Mouse (Mus musculus) cerebellum, adult 18-20 months (tissue): ENCODE data around the gene Zfp36l1.

ENCODE experiments used
- DNase-seq, 2 experiments: peaks; one replicate each; pipeline ENCODE4 v3.0.0; 2021

Gene Zfp36l1

DNA sequence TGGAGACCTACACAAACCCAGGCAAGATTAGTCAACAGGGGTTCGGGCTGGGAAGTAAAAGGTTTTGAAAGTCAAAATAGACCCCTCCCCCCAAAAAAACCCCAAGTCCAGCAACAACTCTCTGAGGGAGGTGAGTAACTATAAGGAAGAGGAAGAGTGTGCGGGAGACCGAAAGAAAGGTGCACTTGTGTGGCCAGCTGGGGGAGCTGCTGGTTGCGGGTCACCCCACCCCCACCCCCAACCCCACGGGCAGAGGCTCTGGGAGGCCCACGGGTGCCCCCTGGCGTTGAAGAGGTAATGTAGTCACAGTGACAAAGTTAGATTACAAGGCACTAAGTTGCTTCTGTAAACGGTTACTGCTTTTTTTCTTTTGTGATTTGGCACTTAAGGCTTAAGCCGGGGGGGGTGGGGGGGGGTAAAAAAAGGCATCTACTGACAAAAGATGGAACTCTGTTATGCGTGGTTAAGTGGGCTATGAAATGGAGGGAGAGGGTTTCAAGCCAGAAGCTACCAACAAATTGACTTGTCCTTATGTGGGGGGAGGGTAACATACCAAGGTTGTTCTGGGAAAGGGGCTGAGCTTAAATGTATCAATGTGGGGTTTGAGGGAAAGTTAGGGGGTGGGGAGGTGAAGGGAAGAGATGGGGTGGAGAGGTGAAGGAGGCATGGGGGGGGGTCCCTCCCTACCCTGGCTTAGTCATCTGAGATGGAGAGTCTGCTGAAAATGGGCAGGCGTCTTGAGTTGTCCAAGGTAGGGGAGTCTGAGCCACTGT, 3.7 kb downstream of the Zfp36l1 start:
- DNase-seq = peak; percentile 67 to 78

DNA sequence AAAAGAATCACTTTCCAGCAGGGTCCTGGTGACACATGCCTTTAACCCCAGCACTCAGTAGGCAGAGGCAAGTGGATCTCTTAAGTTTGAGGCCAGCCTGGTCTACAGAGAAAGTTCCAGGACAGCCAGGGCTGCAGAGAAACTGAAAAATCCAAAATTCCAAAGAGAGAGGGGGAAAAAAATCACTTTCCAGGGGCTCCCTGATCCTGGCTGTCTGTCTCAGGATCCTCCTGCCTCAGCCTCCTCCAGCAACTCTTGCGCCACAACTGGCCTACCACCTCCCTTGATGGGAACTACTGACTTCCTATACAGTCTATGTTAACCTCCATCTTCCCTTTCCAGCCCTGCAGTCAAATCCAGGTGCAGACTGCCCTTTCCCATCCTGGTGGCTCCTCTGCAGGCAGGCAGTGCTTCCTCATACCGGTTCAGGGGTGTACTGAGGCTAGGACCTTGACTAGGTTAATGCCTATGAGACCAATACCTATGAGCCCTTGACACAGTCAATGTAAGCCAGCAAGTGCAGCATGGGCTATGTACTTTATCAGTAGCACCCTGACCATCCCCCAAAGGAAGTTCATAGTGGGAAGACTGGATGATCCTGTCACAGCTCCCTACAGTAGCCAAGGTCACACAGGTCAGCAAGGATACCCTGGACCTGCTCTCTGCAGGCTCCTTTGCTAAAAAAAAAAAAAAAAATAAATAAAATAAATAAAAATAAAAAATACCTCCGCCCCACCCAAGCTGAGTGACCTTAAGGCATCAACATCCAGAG, 5.7 kb downstream of the Zfp36l1 start:
- no peak for DNase-seq

DNA sequence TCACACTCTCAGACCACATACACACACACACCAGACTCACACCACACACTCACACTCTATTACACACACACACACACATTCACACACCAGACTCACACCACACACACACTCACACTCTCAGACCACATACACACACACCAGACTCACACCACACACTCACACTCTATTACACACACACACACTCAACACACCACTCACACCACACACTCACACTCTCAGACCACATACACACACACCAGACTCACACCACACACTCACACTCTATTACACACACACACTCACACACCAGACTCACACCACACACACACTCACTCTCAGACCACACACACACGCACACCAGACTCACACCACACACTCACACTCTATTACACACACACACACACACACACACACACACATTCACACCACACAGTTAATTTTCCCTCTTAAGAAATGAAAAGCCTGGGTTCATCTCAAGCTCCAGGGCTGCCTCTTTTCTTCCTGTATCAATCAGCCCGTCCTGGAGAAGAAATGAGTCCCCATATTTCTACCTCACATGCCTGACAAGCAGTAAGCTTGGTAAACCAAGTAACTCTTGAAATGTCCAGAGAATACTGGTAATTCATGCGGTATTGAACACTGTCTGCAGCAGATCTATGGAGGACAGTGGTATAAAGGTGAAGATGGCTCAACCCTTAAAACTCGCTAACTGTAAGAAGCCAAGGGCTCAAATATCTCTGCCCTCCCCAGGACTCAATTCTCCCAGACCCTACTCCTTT, 6.5 kb downstream of the Zfp36l1 start:
- DNase-seq = no peak

DNA sequence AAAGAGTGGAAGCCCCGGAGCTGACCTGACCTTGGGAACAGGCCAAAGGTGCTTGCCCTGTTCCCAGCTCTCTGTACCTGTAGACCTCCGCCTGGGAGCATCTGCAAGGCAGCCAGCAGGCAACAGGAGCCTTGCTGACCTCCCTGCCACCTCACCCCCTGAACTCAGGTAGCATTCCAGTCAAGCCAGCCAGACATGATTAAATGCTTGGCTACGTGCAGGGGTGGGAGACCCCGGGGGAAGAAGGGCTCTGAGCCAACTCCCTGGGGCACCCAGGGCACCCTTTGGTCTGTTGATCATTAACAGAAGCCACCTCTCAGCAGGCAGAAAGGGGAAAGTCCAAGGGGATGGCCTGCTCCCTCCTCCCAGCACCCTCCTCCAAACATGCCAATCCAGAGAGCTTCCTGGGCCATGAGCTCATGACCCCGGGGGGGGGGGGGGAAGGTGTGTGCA, 9.3 kb downstream of the Zfp36l1 start:
- no peak for DNase-seq

DNA sequence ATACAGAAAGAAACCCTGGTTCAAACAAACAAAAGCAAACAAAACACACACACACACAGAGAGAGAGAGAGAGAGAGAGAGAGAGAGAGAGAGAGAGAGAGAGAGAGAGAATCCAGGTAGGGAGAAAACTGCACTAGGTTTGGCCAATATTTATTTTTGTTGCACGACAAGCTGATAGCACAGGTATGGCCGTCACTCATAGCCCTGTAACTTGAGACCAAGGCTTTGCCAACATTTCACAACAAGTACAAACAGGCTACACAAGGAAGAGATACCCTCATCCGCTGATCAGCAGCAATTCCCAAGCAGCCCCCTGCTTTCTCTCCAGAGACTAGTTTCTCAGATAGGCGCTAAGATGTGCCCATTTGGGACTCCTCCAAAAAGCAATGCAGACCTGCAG, 9.7 kb downstream of the Zfp36l1 start:
- no peak for DNase-seq

DNA sequence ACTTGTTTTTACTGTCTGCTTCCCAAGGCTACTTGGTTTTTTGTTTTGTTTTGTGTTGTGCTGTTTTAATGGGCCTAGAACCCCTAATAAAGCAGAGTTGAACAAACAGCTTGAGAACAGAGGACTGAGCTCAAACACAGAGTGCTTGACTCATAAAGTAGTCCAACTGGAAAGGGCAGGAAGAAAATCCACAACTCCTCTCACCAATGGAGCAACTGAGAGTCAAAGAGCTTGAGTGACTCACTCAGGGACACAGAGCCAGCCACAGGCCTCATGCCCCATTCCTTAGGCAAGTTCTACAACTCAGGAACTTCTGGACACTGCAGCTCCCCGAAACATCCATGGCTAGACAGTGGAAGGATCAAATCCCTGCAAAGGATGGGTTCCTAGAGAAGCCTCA, 14.0 kb downstream of the Zfp36l1 start:
- DNase-seq = no peak

DNA sequence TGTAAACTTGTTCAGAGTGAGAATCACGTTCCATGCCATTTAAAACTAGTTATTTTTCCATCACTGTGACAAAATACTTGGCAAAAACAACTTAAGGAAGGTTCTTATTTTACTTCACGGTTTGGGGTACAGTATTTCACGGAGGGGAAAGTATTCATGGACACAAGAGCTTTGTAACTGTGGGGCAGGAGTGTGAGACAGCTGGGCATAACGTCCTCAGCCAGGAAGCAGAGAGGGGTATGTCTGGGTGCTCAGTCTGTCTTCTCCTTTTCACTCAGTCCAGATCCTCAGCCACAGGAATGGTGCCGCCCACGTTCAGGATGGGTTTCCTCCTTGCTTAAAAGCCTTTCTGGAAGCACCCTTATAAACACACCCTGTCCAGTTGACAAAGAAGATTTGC, 16.1 kb downstream of the Zfp36l1 start:
- DNase-seq = no peak

DNA sequence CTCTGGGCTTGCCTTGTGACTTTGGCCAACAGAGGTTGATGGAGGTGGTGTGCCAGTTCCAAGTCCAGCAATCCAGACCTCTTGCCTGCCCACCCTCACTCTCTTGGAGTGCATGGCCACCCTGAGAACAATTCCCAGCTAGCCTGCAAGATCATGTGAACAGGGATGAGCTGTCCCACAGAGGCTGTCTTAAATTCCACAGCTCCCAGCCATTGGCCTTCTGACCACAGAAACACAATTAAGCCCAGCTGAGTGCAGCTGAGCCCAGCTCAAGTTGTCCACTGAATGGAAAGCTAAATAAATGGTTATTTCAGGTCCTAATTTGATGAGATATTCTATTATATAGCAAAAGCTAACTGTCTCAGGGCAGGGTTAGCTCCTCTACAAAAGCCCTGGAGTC, 20.0 kb downstream of the Zfp36l1 start:
- no peak for DNase-seq

DNA sequence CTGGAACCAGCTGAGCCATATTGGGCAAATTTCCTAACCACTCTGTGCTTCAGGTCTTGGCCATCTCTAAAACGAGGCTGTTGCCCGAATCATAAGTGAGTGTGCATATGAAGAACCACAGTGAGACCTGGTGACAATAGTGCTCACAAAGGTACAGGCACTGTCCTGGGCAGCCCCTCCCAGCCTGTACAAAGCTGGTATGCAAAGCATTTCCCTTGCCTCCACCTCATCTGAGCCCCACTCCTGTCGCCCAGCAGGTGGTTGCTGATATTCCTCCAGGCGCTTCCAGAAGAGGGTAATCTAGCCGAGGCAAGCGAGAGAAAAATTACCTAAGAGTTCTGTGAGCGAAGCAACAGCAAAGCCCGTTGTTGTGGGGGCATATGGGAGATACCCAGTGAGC, 21.7 kb downstream of the Zfp36l1 start:
- no peak for DNase-seq

DNA sequence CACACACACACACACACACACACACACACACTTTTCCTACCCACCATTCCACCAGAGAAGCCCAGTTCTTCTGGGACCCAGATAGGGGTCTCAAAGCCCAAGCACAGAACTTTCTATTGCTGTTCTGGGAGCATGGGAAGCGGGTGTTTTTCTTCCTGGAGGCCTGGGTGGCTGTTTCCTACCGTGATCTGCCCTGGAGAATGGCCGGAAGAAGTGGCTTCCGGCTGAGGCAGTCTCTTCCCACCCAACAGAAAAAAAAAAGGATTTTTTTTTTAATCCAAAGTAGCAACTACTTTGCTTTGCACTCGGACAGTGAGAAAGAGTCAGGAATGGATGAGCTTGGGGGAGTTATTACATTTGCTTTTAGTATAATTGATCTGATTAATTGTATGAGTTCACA, 22.3 kb downstream of the Zfp36l1 start:
- DNase-seq = no peak

DNA sequence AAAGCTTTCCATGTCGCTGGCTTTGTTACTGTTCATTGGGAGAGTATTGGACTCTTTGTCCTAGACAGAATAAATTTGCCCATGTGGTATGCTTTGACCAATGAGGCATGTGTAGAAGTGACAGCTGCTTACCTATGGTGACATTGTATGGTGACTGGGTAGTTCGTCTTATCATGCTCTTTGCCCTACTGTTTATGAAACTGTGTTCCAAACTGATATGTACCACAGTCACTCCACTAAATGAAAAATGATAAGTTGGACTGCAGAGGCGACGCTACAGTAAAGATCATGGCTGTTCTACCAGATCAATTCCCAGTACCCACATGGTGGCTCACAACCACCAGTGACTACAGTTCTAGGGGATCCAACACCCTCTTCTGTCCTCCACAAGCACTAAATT, 24.7 kb downstream of the Zfp36l1 start:
- no peak for DNase-seq

DNA sequence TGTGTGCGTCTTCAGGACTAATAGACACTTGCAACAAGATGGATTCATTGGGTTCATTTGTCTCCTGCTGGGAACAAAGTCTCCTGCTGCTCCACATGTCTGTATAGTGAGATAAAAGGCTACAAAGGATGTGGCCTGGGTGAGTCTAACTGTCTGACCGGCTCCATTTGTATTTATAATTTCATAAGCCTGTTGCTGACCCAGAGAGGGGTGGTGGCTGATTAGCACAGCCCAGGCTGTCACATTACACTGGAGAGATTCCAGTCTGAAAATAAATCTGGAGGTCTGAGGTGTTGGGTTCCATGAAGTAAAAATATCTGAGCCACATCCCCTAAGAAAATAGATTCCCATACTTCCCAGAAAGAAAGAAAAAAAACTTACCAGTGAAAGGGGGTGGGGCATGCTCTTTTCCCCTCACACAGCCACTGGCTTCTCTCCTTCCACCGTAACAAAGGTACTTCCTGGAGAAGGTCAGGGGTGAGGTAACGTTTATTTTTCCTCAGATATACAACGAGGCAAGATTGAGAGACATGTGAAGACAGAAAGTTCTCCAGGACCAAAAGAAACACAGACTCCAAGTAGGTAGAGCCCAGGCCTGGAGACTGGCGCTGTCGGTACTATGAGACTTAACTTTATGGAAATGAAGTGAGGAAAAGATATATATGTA, 28.2 kb downstream of the Zfp36l1 start:
- no peak for DNase-seq

DNA sequence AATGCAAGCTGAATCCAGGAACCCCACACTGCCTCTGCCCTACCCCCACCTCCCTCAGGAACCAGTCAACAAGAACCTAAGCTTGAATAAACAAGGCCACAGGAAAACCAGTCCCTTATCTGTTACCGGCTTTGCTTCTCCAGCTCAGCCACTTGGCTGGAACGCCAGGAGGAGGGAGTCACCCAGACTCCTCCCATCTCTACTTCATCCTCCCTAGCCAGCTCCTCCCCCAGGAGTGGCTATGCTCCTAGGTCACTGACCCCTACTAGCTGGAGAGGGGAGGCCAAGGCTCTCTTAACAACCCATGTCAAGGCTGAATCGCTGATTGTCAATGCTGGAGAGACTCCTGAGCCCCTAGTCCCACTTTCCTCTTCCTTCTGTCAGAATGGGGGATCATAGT, 28.9 kb downstream of the Zfp36l1 start:
- DNase-seq = no peak

DNA sequence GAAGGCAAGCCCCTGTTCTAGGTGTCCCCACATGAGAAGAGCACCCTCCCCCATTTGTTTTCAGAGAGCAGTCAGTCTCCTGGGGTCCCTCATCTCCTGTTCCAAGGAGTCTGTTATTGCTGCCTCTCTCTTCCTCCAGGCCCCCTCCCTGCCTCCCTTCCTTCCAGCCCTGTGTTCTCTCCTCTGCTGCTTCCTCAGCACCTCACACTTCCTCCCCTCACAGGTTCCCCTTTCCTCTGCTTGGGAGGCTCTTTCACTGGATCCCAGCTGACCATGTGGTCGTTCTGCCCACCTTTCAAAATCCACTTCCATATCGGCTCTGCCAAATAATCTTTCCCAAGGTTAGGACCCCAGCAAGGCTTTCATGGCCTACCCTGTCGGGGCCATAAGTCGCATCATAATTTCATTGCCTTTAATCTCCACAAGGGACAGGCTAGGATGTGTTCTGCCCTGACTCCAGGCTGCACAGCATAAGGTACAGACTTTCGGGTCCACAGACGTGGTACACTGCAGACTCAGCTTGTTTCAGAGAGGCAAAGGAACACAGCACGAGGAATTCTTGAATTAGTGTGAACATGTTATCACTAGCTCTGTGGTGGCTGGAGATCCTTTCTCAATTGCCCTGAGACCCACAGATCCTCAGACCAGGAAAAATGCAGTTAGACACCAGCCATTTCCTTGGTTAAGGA, 29.5 kb downstream of the Zfp36l1 start:
- DNase-seq = no peak

DNA sequence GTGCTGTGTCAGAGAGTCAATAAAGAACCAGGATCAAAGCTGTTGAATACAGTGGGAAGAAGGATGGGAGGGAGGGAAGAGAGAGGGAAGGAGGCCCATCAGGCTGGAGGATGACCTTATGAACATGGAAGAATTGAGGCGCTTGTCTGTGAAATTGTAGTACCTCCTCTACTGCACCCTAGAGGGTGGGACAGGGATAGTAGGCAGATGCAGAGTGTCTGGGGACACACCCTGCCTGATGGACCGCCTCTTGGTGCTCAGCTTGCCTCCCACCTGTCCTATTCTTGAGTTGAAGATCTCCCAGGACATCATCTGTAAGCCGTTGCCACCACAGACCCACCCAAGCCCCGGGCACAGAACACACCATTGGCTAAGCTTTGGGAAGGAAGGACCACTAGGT, 30.1 kb downstream of the Zfp36l1 start:
- DNase-seq = no peak

DNA sequence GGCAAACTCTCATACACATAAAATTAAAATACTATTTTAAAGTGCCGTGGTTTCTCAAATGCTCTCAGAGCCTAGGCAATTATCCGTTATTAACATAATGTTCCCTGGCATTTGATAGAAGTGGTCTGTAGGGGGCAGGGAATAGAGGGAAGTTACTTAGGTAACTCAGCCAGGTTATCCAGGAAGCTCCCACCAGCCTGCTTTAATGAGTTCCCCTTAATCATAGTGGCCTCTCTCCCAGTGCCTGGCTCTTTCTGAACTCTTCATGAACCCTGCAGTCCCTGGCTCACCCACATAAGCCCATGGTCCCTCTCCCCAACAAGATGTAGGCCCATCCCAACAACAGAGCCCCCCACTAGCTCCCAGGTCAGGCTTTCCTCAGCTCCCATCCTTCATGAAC, 31.4 kb downstream of the Zfp36l1 start:
- DNase-seq = no peak

DNA sequence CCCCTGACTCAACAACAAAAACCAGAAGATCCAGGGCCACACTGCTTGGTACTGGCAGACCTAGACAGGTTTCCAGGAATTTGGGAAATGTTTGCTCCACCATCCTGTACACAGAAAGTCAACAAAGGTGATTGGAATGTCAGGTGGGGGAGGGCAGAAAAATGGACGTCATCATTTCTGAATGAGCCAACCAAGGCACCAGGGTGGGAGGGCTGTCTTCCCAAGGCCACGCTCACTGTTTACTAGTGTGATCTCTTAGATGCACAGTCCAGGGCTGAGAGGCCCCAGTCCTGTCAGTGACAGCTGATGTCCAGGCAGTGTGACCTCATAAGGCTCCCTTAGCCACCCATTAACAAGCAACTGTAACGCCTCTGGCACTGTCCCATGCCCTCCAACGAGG, 32.9 kb downstream of the Zfp36l1 start:
- no peak for DNase-seq

DNA sequence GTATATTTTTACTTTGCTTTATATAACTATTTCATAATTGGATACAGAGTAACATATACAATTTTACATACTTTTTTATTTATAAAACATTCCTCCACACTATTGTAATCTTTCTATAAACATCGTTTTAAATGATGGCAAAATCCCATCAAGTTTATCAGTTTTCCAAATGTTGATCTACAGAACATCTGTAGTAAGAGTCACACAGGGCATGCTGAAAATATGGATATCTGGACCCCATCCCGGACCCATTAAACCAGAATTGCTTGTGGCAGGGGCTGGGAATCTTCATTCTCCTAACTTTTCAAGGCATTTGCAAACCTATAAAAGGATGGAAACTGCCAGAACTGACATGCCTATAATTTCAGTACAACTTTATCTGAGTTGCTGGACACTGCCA, 38.5 kb downstream of the Zfp36l1 start:
- DNase-seq = no peak

DNA sequence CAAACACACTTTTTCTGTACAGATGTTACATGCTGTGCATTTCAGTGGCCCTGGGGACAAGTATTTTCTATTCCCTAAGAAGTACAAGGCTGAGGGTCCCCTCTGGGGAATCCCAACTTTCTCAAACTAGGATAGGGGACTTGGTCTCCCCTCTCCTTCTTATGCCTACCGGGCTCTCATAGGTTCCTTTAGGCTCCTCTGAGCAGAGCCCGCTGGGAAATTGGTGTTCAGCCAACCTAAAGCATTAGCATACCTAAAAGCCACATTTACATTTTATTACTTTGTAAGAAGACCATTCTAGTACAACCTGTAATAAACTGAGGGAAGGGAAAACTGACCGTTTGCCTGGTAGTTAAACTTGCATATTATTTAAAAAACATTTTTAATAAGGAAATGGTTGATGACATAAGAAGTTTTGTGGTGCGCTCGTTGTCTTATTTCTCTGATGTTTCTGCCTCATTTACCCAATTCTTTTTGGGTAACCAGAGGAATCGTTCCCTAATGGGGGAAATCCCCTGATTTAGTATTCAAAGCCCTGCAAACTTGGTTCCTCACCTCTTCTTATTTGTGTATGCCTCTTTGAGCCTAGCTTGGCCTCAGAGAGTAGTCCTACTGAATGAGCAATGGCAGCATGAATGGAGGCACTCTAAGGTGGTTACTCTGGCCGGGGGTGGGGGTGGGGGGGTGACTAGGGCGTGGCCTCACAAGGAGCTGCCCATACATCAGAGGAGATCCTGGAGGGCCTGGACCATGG, 42.1 kb downstream of the Zfp36l1 start:
- DNase-seq = no peak

DNA sequence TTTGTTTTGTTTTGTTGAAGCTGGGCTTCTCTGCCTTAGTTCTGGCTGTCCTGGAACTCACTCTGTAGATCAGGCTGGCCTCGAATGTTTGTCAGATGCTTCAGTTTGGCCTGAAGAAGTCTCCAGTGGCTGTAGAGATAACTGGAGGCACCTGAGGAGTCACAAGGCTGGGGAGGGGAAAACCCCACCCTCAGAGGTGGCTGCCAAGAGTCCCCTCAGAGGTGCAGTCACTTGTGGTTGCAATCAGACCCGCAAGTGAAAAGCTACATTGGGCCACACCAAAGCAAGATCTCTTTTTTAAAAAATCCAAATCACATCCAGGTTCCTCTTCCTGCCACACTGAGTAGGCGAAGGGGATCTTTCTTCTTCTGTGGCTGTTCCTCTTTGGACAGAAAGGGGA, 43.8 kb downstream of the Zfp36l1 start:
- no peak for DNase-seq

DNA sequence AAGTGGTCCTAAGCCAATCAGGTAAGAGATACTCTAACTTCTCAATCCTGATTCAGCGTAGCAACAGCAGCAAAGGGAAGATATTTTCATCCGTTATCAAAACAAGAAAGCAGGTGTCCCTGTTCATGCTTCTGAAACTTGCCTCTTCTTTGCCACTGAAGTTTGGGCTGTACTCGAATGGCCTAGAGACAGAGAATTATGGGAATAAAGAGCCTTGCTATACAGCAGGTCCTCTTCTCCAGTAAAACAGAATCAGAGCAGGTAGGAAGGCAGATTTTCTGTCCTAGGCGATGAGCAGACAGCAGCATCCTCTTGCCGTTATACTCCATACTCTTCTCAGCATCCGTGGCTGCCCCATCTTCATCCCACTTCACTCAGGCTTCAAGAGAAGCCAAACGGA, 44.8 kb downstream of the Zfp36l1 start:
- DNase-seq = no peak

DNA sequence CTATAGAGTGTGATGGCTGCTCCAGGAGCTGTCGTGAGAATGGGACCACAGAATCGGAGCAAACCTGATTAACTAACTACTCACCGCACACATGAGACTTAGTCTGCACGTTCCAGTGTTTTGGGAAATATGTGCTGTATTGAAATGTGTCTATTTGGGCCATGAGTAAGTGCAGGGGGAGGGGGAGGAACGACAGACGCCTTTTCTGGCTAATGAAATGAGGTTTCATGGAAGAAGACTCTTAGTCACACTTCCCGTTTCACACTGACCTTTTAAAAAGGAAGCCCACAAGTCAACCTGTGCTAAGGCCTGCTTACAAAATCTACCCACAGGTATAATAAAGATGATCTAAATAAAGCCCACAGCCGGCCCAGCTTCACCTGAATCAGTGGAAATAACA, 47.8 kb downstream of the Zfp36l1 start:
- no peak for DNase-seq
